Mouse (Mus musculus): ENCODE data around the gene Sugp2. TPM values are rescaled to one million over a fixed set of nuclear protein-coding genes. Genes with fewer than 3 reads are reported as not detected.

Gene Sugp2
- polyA plus RNA-seq, 1 experiment: 206 TPM

DNA sequence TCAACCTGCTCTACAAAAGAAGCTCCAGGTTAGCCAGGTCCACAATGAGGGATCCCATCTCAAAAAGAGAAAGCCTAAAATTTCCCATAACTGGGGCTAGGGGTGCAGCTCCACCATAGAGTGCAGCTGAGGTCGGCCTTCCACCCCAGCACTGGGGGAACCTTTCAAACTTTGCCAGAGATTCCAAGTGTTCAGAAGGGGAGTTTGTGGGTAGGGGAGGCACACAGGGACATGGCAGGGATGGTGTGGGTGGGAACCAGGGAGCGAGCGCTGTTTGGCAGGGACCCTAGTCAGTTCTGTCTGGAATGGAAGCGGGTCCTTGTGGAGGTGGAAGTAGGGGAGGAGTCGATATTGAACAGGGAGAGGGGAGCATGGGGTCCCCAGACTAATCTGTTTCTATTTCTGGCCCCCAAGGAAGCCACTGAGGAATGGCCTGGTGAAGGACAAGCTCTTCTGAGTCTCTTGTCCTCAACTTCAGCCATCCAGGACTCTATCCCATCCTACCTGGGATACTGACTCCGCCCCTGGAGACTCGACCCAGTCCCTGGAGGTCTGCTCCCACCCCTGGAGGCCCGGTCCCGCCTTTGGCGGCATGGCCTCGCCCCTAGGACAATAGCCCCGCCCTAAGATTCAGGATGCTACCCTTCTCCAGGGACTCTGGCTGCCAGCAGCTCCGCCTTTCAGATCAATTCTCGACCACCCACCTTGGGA, 95.3 kb downstream of the Sugp2 start, which contains the start of gene Gdf1:
Gdf1 (plus strand) TSS at position 694 of the 711 bp plus-strand sequence.
- TF ChIP-seq CTCF (IDR thresholded peaks at IDR 0.05; ENCODE audit: control insufficient read depth, insufficient read depth, insufficient replicate concordance, low read depth, low read length): no peak
- TF ChIP-seq POLR2A (IDR thresholded peaks at IDR 0.05; ENCODE audit: control insufficient read depth, low read depth, low read length): no peak
- peaks cover 35% of the 10 kb centered on the region for H3K4me1 ChIP-seq (ENCODE audit: control insufficient read depth, insufficient read depth, low read length)
- peak within 1 kb of the TSS; percentile 26; the same call in 1 of the 2 replicates for H3K4me3 ChIP-seq (ENCODE audit: control insufficient read depth, low read depth, low read length)
- H3K36me3 ChIP-seq (ENCODE audit: control insufficient read depth, insufficient read depth, low read length): peaks cover 2% of the 10 kb centered on the region
- no peak within 1 kb of the TSS for H3K27ac ChIP-seq (ENCODE audit: control insufficient read depth, insufficient read depth, low read depth, low read length)
- no peaks in the 10 kb centered on the region for H3K27me3 ChIP-seq (ENCODE audit: control insufficient read depth, insufficient read depth, low read length)

Other genes starting within 250 kb of the Sugp2 start
- gene Gatad2a, start 237.8 kb upstream of the Sugp2 start, polyA plus RNA-seq (2012; rRNA removed): 80.8 and 84.9 TPM in 2 replicates
- 46.0 and 52.7 TPM in 2 replicates for gene Mau2, start 191.5 kb upstream of the Sugp2 start, polyA plus RNA-seq (2012; rRNA removed)
- 32.5 and 34.5 TPM in 2 replicates for gene Sugp1, start 191.4 kb upstream of the Sugp2 start, polyA plus RNA-seq (2012; rRNA removed)
- 11.0 and 14.1 TPM in 2 replicates for gene Tm6sf2, start 161.3 kb upstream of the Sugp2 start, polyA plus RNA-seq (2012; rRNA removed)
- gene Hapln4, start 150.8 kb upstream of the Sugp2 start, polyA plus RNA-seq (2012; rRNA removed): 0.23 and 0.31 TPM in 2 replicates
- 7.3 and 8.9 TPM in 2 replicates for gene Ncan, start 113.4 kb upstream of the Sugp2 start, polyA plus RNA-seq (2012; rRNA removed)
- gene Nr2c2ap, start 102.9 kb upstream of the Sugp2 start, polyA plus RNA-seq (2012; rRNA removed): 3.8 and 4.8 TPM in 2 replicates
- 19.1 TPM in 2 replicates for gene Rfxank, start 95.1 kb upstream of the Sugp2 start, polyA plus RNA-seq (2012; rRNA removed)
- 104 and 117 TPM in 2 replicates for gene Borcs8, start 94.7 kb upstream of the Sugp2 start, polyA plus RNA-seq (2012; rRNA removed)
- gene Mef2b, start 94.5 kb upstream of the Sugp2 start, polyA plus RNA-seq (2012; rRNA removed): 2.6 and 3.7 TPM in 2 replicates
- 13.4 and 17.7 TPM in 2 replicates for gene Tmem161a, start 61.9 kb upstream of the Sugp2 start, polyA plus RNA-seq (2012; rRNA removed)
- gene Slc25a42, start 21.9 kb upstream of the Sugp2 start, polyA plus RNA-seq (2012; rRNA removed): 11.8 and 12.3 TPM in 2 replicates
- 5.4 and 5.5 TPM in 2 replicates for gene Armc6, start 240 bp downstream of the Sugp2 start, polyA plus RNA-seq (2012; rRNA removed)
- 7.3 and 9.8 TPM in 2 replicates for gene Homer3, start 48.6 kb downstream of the Sugp2 start, polyA plus RNA-seq (2012; rRNA removed)
- gene Ddx49, start 68.3 kb downstream of the Sugp2 start, polyA plus RNA-seq (2012; rRNA removed): 95.5 and 101 TPM in 2 replicates
- gene Cope, start 68.3 kb downstream of the Sugp2 start, polyA plus RNA-seq (2012; rRNA removed): 102 and 115 TPM in 2 replicates
- gene Cers1, start 81.5 kb downstream of the Sugp2 start, polyA plus RNA-seq (2012; rRNA removed): 0.43 and 0.48 TPM in 2 replicates
- 0.20 and 0.24 TPM in 2 replicates for gene Gdf1, start 95.6 kb downstream of the Sugp2 start, polyA plus RNA-seq (2012; rRNA removed)
- 33.3 and 35.4 TPM in 2 replicates for gene Upf1, start 119.1 kb downstream of the Sugp2 start, polyA plus RNA-seq (2012; rRNA removed)
- gene Comp, start 139.3 kb downstream of the Sugp2 start, polyA plus RNA-seq (2012; rRNA removed): 409 and 456 TPM in 2 replicates
- gene Crtc1, start 205.4 kb downstream of the Sugp2 start, polyA plus RNA-seq (2012; rRNA removed): 11.3 and 12.3 TPM in 2 replicates
- gene Klhl26, start 242.7 kb downstream of the Sugp2 start, polyA plus RNA-seq (2012; rRNA removed): 3.6 and 4.8 TPM in 2 replicates

Data from testis, adult 2 months (tissue).